ENCODE assay signal across 9 mouse cellular contexts in genomic region chr12:112576749-112577148, GRCm38 (mm10). TPM values are rescaled to one million over a fixed set of nuclear protein-coding genes. Genes with fewer than 3 reads are reported as not detected.
A peak's percentile ranks its signal among the peaks of the same experiment; 100 is the strongest.
DNase-seq lines count a peak whose midpoint lies in the region; ATAC-seq lines count a peak whose summit lies in the region.
"Had no signal": no experiment of that assay in that cellular context is flagged by ENCODE, and none has a peak within 500 bp of the region (broad histone marks: within the 10 kb centered on the region; RNA-seq: fewer than 3 reads in every experiment).

No protein-coding gene starts in this region.

- no peak for DNase-seq in kidney, adult 9 months
- DNase-seq in 3T3-L1 (ENCODE audit: low read depth, low spot score) = peak; percentile 82
- DNase-seq in Muller cell, postnatal 12 days (ENCODE audit: inconsistent ontology term) = peak; percentile 42
- DNase-seq in thymus, postnatal 4 days = no peak
- DNase-seq: adrenal gland, adult 8-10 months had no signal

- peak overlapping the region; percentile 49 for H3K4me2 ChIP-seq in kidney, embryonic 15.5 days
- H3K4me2 ChIP-seq in limb, embryonic 12.5 days = peak overlapping the region; percentile 31; the same call in 1 of the 2 replicates
- H3K4me2 ChIP-seq: forebrain, embryonic 15.5 days had no signal

- ATAC-seq in kidney, embryonic 15.5 days (replicated peaks; ENCODE audit: low FRiP score) = peak; percentile 84
- ATAC-seq in limb, embryonic 12.5 days (ENCODE audit: insufficient number of reproducible peaks, insufficient read depth, low FRiP score, low TSS enrichment, low read depth) = no peak
- no peak for ATAC-seq in CD4-positive, CD25-positive, alpha-beta regulatory T cell, adult 4 months
- ATAC-seq: forebrain, embryonic 15.5 days had no signal

- no peak overlapping the region for H3K4me3 ChIP-seq in kidney, embryonic 15.5 days (replicated peaks)
- H3K4me3 ChIP-seq in limb, embryonic 12.5 days (replicated peaks) = no peak overlapping the region
- H3K4me3 ChIP-seq: forebrain, embryonic 15.5 days had no signal

- H3K27me3 ChIP-seq in kidney, embryonic 15.5 days = no peaks in the 10 kb centered on the region
- H3K27me3 ChIP-seq in limb, embryonic 12.5 days = no peaks in the 10 kb centered on the region; the same call in 1 of the 2 replicates
- H3K27me3 ChIP-seq: forebrain, embryonic 15.5 days had no signal

- H3K27ac ChIP-seq in kidney, embryonic 15.5 days = peak overlapping the region; percentile 94
- peak overlapping the region; percentile 73 for H3K27ac ChIP-seq in limb, embryonic 12.5 days
- H3K27ac ChIP-seq: forebrain, embryonic 15.5 days had no signal

- no peak overlapping the region for H3K9ac ChIP-seq in kidney, embryonic 15.5 days
- 0 out of 2 replicates have a peak overlapping the region, but pooled peaks have one; percentile 31 for H3K9ac ChIP-seq in limb, embryonic 12.5 days (replicated peaks)
- H3K9ac ChIP-seq: forebrain, embryonic 15.5 days had no signal

- WGBS in kidney, embryonic 15.5 days = 0% methylated on average over 3 of the region's 3 CpGs
- WGBS in limb, embryonic 12.5 days = 0% methylated on average over 3 of the region's 3 CpGs

- no peaks in the 10 kb centered on the region for H3K36me3 ChIP-seq in kidney, embryonic 15.5 days
- no peaks in the 10 kb centered on the region for H3K36me3 ChIP-seq in limb, embryonic 12.5 days
- H3K36me3 ChIP-seq: forebrain, embryonic 15.5 days had no signal

- H3K9me3 ChIP-seq in kidney, embryonic 15.5 days (replicated peaks) = no peaks in the 10 kb centered on the region
- H3K9me3 ChIP-seq in limb, embryonic 12.5 days = peaks cover 6% of the 10 kb centered on the region
- H3K9me3 ChIP-seq: forebrain, embryonic 15.5 days had no signal

- peaks cover 45% of the 10 kb centered on the region for H3K4me1 ChIP-seq in kidney, embryonic 15.5 days
- H3K4me1 ChIP-seq in limb, embryonic 12.5 days (replicated peaks) = peaks cover 19% of the 10 kb centered on the region

RNA-seq across cellular contexts. Expression of gene Inf2, which starts 11.8 kb away (rescaled TPM):
- polyA plus RNA-seq in kidney, embryonic 15.5 days (2015; fragmentation: Nextera tagmentation; extraction: Ambion mirVana) = 3.8 and 4.8 TPM in 2 replicates
- polyA plus RNA-seq in limb, embryonic 12.5 days (2016; fragmentation: Nextera tagmentation; extraction: Ambion mirVana) = 2.0 and 2.2 TPM in 2 replicates
- 10 to 100 TPM in 1 of 2 experiments, 1 to 10 TPM in 1; 9.1 to 12.2 TPM for polyA plus RNA-seq in CD4-positive, CD25-positive, alpha-beta regulatory T cell, adult 4 months (2017; shearing (Covaris generic))

RNA-seq across cellular contexts. Expression of gene Adssl1, which starts 43.1 kb away (rescaled TPM):
- polyA plus RNA-seq in kidney, embryonic 15.5 days (2015; fragmentation: Nextera tagmentation; extraction: Ambion mirVana) = 11.6 and 12.4 TPM in 2 replicates
- polyA plus RNA-seq in limb, embryonic 12.5 days (2016; fragmentation: Nextera tagmentation; extraction: Ambion mirVana) = 9.2 and 10.0 TPM in 2 replicates
- polyA plus RNA-seq in CD4-positive, CD25-positive, alpha-beta regulatory T cell, adult 4 months (2017; shearing (Covaris generic)) = 1 to 10 TPM; 2.0 to 2.3 TPM

Comparison
In these comparisons a context has a peak if more than half of its experiments do, and no peak if none do; other contexts are left out.
1. DNase-seq: peak in 3T3-L1 (single experiment) and Muller cell, postnatal 12 days (single experiment); none in kidney, adult 9 months (single experiment) and thymus, postnatal 4 days (single experiment).